Mouse (Mus musculus): Measurements from ENCODE around the gene Fndc3c1.
"Not testable (repeated sequence)": the region's sequence is repeated elsewhere in the genome, so short reads cannot be mapped to it uniquely, and the experiment has no call there.

Fndc3c1 gene

GRCm38 (mm10) chrX:106485101-106485651 is at the start of gene Fndc3c1:
Gene Fndc3c1 (minus strand): TSS chrX:106485401.
- in situ Hi-C loops (cut with MboI; ENCODE audit: low pct_unique_long_range_greater_than_20kb in 1 of 2, low sequenced_read_pairs in 2 of 2, unreplicated experiment in 1 of 2), result no loop called here

GRCm38 (mm10) chrX:106486451-106486850 is 1.2 kb upstream of the Fndc3c1 start:
- in situ Hi-C loops (cut with MboI; ENCODE audit: low pct_unique_long_range_greater_than_20kb in 1 of 2, low sequenced_read_pairs in 2 of 2, unreplicated experiment in 1 of 2), result no loop called here

- in situ Hi-C loops (cut with MboI; ENCODE audit: low pct_unique_long_range_greater_than_20kb in 1 of 2, low sequenced_read_pairs in 2 of 2, unreplicated experiment in 1 of 2), result no loop called here
These were observed 470 bp upstream of the Fndc3c1 start for GRCm38 (mm10) chrX:106485671-106486070.

GRCm38 (mm10) chrX:106479891-106480290 is 5.3 kb downstream of the Fndc3c1 start:
- in situ Hi-C loops (cut with MboI; ENCODE audit: low pct_unique_long_range_greater_than_20kb in 1 of 2, low sequenced_read_pairs in 2 of 2, unreplicated experiment in 1 of 2), result not testable (repeated sequence)

GRCm38 (mm10) chrX:106385304-106385703 is 99.9 kb downstream of the Fndc3c1 start:
- in situ Hi-C loops (cut with MboI; ENCODE audit: low pct_unique_long_range_greater_than_20kb in 1 of 2, low sequenced_read_pairs in 2 of 2, unreplicated experiment in 1 of 2), result no loop called here

- in situ Hi-C loops (cut with MboI; ENCODE audit: low pct_unique_long_range_greater_than_20kb in 1 of 2, low sequenced_read_pairs in 2 of 2, unreplicated experiment in 1 of 2), result no loop called here
These were observed 104.6 kb downstream of the Fndc3c1 start for GRCm38 (mm10) chrX:106380608-106381007.
